Mouse (Mus musculus) neural tube, embryonic 11.5 days (tissue): ENCODE measurements around the gene Sept1. TPM values are rescaled to one million over a fixed set of nuclear protein-coding genes. Genes with fewer than 3 reads are reported as not detected.

Experiments
- ATAC-seq: fragments of 200-750 bp; cut with Nextera tagmentation; 2 replicates; pipeline ENCODE4 v1.8.0; 2017; ENCODE audit warnings: moderate number of reproducible peaks, mild to moderate bottlenecking, moderate TSS enrichment, moderate library complexity; ENCODE audit not compliant: insufficient read depth, low FRiP score, low TSS enrichment
- DNase-seq: peaks from one replicate; pipeline ENCODE4 v3.0.0-alpha.2; 2015; ENCODE audit warnings: low spot score
- H3K27ac ChIP-seq: fragments of 300-500 bp; sonication (generic); 2 replicates; pipeline ENCODE4 v1.5.1; 2014; ENCODE audit warnings: low read depth, mild to moderate bottlenecking, low read length
- H3K27me3 ChIP-seq: fragments of 300-500 bp; sonication (generic); 2 replicates; pipeline ENCODE4 v1.6.1; 2014; ENCODE audit warnings: mild to moderate bottlenecking, low read length, mixed read lengths; ENCODE audit not compliant: control insufficient read depth, insufficient read depth
- H3K36me3 ChIP-seq: fragments of 300-500 bp; sonication (generic); 2 replicates; pipeline ENCODE4 v1.6.1; 2014; ENCODE audit warnings: mild to moderate bottlenecking, low read length, moderate library complexity, mixed read lengths; ENCODE audit not compliant: control insufficient read depth, insufficient read depth
- H3K4me1 ChIP-seq: fragments of 300-500 bp; sonication (generic); 2 replicates; pipeline ENCODE4 v1.6.1; 2014; ENCODE audit warnings: low read length, mixed read lengths; ENCODE audit not compliant: control insufficient read depth, insufficient read depth
- H3K4me2 ChIP-seq: fragments of 300-500 bp; sonication (generic); 2 replicates; pipeline ENCODE4 v1.6.1; 2014; ENCODE audit warnings: low read depth, mild to moderate bottlenecking, moderate library complexity
- H3K4me3 ChIP-seq: fragments of 300-500 bp; sonication (generic); 2 replicates; pipeline ENCODE4 v1.5.1; 2014; ENCODE audit warnings: low read depth, low read length
- H3K9ac ChIP-seq: fragments of 300-500 bp; sonication (generic); 2 replicates; pipeline ENCODE4 v1.6.1; 2014; ENCODE audit warnings: mild to moderate bottlenecking, low read length
- H3K9me3 ChIP-seq: fragments of 300-500 bp; sonication (generic); 2 replicates; pipeline ENCODE4 v1.6.1; 2016; ENCODE audit warnings: low read length; ENCODE audit not compliant: control insufficient read depth
- WGBS: fragments of 180-500 bp; shearing (Covaris S2); extraction: QIAGEN DNeasy Blood & Tissue Kit; methylation state at CpG from one replicate; pipeline ENCODE4 v1.1.7; 2014; 5-methylcytosine and 5-hydroxymethylcytosine counted together
- polyA plus RNA-seq: library from polyadenylated mRNA; unstranded; fragments of >200 nt; fragmentation: Nextera tagmentation; extraction: Ambion mirVana; gene quantifications from 2 replicates; pipeline ENCODE4 v1.2.1, GENCODE M21; 2014

Gene Sept1
- polyA plus RNA-seq: 19.6 and 22.0 TPM in 2 replicates

DNA sequence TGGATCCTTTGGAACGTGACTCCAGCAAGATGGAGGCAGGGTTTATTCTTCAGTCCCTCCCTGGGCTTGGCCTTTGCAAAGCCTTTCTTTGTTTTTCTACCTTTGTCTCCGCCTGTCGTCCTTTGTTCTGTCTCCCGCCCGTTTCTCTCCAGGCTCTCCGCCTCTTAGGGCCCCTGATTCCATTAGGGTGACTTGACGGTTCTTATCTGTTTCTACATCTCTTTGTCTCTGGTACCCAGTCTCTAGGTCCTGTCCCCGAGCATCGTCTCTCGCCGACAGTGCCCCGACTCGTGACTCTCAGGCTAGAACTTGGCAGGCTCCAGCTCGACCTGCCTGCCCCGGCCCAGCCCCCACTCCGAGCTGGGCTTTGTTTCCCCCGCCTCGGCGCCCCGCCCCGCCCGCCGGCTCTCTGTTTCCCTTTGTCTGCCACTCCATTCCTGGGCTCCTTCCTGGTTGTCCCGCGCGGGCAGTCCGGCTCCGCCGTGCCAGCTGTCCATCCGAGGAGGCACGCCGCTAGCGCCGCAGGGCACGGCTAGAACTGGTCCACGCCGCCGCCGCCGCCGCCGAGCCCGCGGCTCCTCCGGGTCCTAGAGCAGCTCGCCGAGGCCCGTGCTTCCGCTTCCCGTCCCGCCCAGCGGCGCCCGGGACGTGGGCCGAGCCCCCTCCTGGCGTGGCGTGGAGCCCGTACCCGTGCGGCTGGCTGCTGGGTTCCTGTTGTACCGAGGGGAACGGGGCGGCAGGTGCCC is at the start of gene Sept1, which contains the start of gene Zfp553:
Gene Sept1, minus strand, starts transcription at position 509 of the 746 bp plus-strand sequence.
Gene Zfp553, plus strand, starts transcription at position 440 of the 746 bp plus-strand sequence.
- no peaks in the 10 kb centered on the region for H3K9me3 ChIP-seq
- H3K27me3 ChIP-seq: no peaks in the 10 kb centered on the region
- H3K4me1 ChIP-seq: peaks cover 21% of the 10 kb centered on the region
- WGBS: under 1% methylated on average over 64 of the region's 64 CpGs
- H3K9ac ChIP-seq: peak within 1 kb of the TSS; percentile 95
- peak within 1 kb of the TSS; percentile 98 for H3K27ac ChIP-seq
- peaks cover 31% of the 10 kb centered on the region for H3K36me3 ChIP-seq
- peak; percentile 95 for DNase-seq
- peak within 1 kb of the TSS; percentile 94 for H3K4me3 ChIP-seq
- ATAC-seq: peak; percentile 86
- H3K4me2 ChIP-seq: peak within 1 kb of the TSS; percentile 82

DNA sequence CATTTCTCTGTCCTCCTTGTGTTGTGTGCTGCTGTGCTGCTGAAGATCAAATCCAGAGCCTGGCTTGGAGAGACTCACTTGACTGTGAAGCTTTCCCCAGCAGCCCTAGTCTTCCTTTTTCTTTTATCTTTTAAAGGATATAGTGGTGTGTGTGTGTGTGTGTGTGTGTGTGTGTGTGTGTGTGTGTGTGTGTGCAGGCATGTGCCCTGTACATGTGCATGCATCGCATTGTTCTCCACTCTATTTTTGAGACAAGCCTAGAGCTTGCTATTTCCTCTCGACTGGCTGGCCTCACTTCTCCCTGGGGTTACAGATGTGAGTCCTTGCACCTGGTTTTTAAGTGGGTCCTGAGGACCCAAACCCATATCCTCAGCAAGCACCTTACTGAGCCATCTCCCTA is 49.3 kb upstream of the Sept1 start:
- H3K4me2 ChIP-seq: no peak overlapping the region
- WGBS: 90% methylated on average over 2 of the region's 2 CpGs
- no peak overlapping the region for H3K4me3 ChIP-seq
- ATAC-seq (no peak), DNase-seq (no peak)
- no peaks in the 10 kb centered on the region for H3K36me3 ChIP-seq
- no peak overlapping the region for H3K27ac ChIP-seq
- no peak overlapping the region for H3K9ac ChIP-seq
- H3K4me1 ChIP-seq: no peaks in the 10 kb centered on the region
- H3K9me3 ChIP-seq: peaks cover 2% of the 10 kb centered on the region; the same call in 1 of the 2 replicates
- H3K27me3 ChIP-seq: no peaks in the 10 kb centered on the region

DNA sequence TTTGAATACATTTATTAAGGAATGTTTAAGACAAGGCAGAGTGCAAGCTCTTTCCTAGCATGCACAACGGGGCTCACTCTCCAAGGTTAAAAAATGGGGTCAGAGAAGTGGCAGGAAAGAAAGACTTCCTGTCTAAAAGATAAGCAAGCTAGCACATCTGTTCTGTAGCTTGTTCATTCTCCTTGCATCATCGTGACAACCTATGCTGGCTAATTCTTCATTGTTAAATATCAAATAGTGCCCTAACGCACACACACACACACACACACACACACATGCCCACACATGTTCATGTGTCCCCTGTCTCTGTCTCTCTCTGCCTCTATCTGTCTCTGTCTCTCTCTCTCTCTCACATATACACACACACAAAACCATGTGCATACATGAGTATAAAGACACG is 48.2 kb upstream of the Sept1 start:
- Histone ChIP-seq H3K27ac (no peak overlapping the region), H3K27me3 (no peaks in the 10 kb centered on the region), H3K9ac (no peak overlapping the region), H3K4me2 (no peak overlapping the region), H3K4me1 (no peaks in the 10 kb centered on the region), H3K9me3 (no peaks in the 10 kb centered on the region), H3K36me3 (no peaks in the 10 kb centered on the region), H3K4me3 (no peak overlapping the region)
- WGBS: 76% methylated on average over 4 of the region's 4 CpGs
- ATAC-seq (no peak), DNase-seq (no peak)

DNA sequence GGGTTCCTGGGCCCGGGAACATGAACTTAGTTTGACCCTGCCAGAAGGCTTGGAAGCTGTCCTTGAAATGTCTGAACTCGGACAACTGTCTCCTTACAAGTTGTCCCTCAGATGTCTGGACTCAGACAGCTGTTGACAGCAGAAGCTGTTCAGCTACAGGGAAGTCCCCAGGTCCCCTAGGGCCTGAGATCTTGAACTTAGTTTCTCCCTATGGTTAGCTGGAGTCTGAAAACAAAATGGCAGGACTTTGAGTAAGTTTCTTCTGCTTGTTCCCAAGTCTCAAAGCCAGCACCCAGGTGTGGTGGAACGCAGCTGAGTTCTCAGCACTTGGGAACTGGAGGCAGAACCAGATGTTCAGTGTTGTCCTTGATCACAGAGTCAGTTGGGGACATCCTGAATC is 47.2 kb upstream of the Sept1 start:
- Histone ChIP-seq H3K4me2 (no peak overlapping the region), H3K9ac (no peak overlapping the region), H3K27me3 (no peaks in the 10 kb centered on the region), H3K4me1 (no peaks in the 10 kb centered on the region), H3K27ac (no peak overlapping the region), H3K36me3 (no peaks in the 10 kb centered on the region), H3K4me3 (no peak overlapping the region), H3K9me3 (no peaks in the 10 kb centered on the region)
- no peak for ATAC-seq
- no peak for DNase-seq
- 69% methylated on average over 3 of the region's 3 CpGs for WGBS

DNA sequence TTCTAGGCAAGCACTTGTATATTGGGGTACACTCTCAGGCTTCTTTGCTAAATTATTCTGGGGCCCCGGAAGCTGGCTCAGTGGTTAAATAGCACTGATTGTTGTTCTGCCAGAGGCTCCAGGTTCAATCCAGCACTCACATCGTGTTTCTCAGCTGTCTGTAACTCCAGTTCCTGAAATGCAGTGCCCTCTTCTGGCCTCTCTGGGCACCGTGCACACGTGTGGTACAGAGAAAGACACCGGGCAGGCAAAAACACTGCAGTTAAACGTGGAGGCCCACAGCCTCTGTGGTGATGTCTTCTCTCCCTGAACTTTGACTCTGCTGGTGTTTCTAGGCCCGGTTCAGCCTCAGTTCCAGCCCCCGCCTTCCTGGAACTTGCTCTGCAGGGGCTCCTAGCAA is 45.4 kb upstream of the Sept1 start:
- ATAC-seq: no peak
- no peak overlapping the region for H3K9ac ChIP-seq
- DNase-seq: peak; percentile 55
- H3K4me2 ChIP-seq: no peak overlapping the region
- no peaks in the 10 kb centered on the region for H3K9me3 ChIP-seq
- 25% methylated on average over 8 of the region's 8 CpGs for WGBS
- H3K27ac ChIP-seq: no peak overlapping the region
- H3K27me3 ChIP-seq: no peaks in the 10 kb centered on the region
- H3K36me3 ChIP-seq: no peaks in the 10 kb centered on the region
- H3K4me1 ChIP-seq: peaks cover under 1% of the 10 kb centered on the region
- H3K4me3 ChIP-seq: no peak overlapping the region

DNA sequence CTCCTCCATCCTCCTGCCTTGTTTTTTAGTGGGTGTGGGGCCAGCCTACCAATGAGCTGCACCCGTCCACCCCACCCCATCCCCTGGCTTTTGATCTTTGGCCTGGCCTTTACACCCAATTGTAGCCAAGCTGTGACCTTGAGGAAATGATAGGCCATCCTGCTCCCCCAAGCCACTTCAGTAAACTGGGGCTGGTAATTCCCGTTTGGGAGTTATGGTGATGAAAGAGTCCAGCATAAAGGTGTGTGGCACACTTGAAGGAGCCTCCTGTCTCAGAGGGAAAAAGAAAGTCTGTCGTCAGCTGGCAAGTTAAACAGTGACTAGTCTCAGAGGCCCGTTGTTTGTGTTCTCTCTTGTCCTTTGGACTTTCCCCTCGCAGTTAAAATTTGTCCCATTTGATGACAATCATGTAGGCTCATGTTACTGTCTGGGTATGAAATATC is 43.6 kb upstream of the Sept1 start:
- 71% methylated on average over 5 of the region's 5 CpGs for WGBS
- DNase-seq: no peak
- ATAC-seq: no peak

DNA sequence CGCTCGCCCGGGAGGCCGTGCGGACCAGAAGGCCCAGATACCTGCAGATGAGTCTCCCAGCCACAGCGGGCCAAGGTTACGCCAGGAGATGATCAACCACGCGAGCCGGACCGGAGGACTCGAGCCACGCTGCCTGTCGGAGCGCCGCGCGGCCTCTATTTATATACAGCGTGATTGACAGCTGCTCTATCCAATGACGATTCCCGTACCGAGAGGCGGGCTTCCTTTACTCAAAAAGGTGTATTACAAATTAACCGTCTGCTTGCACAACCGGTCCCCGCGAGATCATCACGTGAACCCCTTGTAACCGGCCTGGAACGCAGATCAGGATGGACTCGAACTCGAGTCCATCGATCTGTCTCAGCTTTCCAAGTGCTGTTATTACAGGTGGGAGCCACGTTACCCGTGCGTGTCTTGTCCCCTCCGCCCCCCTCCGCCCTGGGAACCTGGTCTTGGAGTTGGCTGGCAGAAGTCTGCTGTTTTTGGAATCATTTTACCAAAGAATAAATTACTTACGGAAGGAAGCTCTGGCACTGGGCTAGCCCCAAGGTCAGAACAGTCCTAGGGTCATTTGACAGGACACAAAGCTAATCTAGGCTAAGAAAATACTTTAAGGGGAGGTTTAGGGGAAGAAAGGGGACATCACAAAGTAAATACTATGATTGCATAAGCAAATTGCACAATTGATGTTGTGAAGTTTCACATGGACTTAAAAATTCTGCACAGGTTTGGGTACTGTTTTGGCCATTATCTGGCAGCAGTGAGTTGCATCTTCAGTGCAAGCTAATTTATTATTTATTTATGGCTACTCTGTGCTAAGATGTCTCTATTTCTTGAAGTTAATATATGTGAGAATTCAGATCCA is 41.2 kb upstream of the Sept1 start, which contains the start of gene Sephs2:
Gene Sephs2, minus strand, starts transcription at position 131 of the 865 bp plus-strand sequence.
- WGBS: 3% methylated on average over 39 of the region's 39 CpGs

More for the DNA sequence above, 43.6 kb upstream of the Sept1 start:
- Histone ChIP-seq H3K4me1 (peaks cover 7% of the 10 kb centered on the region), H3K4me3 (no peak overlapping the region), H3K27ac (no peak overlapping the region), H3K9ac (no peak overlapping the region), H3K4me2 (no peak overlapping the region), H3K9me3 (no peaks in the 10 kb centered on the region), H3K27me3 (no peaks in the 10 kb centered on the region), H3K36me3 (no peaks in the 10 kb centered on the region)

DNA sequence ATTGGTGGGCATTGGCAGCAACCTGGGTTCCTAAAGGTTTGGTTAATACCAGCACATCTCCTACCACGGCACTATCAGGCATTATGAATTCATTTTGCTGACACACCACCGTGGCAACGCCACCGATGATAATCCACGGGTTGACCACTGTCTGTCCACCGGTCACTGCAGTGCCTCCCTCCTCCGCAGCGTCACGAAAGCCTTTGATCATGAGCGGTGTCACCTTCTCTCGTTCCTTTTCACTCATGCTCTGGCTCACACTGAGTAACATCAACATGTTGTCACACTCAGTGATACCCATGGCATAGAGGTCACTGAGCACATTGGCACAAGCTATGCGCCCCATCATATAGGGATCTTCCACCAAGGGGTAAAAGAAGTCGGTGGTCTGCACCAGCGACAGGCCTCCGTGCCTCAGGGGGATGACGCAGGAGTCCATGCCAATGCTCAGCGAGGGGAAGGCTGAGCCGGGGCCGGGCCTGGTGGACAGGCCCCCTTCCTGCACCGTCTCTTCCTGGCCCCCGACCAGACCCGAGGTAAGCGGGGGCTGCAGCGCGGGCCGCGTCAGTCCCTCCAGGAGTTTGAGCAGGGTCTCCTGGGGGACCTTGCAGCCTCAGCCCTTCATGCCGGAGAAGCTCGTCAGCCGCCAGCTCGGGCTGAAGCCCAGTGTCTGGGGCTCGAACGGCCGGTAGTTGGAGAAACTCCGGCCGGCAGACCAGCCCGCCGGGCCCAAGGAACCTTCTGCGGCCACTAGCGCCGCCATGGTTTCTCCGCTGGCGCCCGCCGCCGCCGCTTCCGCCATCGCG is 40.4 kb upstream of the Sept1 start:
- Histone ChIP-seq H3K27me3 (no peaks in the 10 kb centered on the region), H3K36me3 (no peaks in the 10 kb centered on the region), H3K4me2 (peak overlapping the region; percentile 93), H3K9me3 (no peaks in the 10 kb centered on the region), H3K9ac (peak overlapping the region; percentile 93), H3K27ac (peak overlapping the region; percentile 67; the same call in 1 of the 2 replicates), H3K4me1 (peaks cover 7% of the 10 kb centered on the region), H3K4me3 (peak overlapping the region; percentile 86)
- 16% methylated on average over 50 of the region's 50 CpGs for WGBS
- ATAC-seq (peak; percentile 75), DNase-seq (peak; percentile 21)

More for the DNA sequence above, 41.2 kb upstream of the Sept1 start, which contains the start of gene Sephs2:
- DNase-seq (peak; percentile 92), ATAC-seq (peak; percentile 89)
- no peaks in the 10 kb centered on the region for H3K36me3 ChIP-seq
- H3K9me3 ChIP-seq: no peaks in the 10 kb centered on the region
- peak within 1 kb of the TSS; percentile 67; the same call in 1 of the 2 replicates for H3K27ac ChIP-seq
- H3K4me3 ChIP-seq: peak within 1 kb of the TSS; percentile 86
- peaks cover 7% of the 10 kb centered on the region for H3K4me1 ChIP-seq
- H3K4me2 ChIP-seq: peak within 1 kb of the TSS; percentile 93
- H3K9ac ChIP-seq: peak within 1 kb of the TSS; percentile 93
- no peaks in the 10 kb centered on the region for H3K27me3 ChIP-seq
